Mouse (Mus musculus): ENCODE data around the gene Bsnd.
A peak's percentile ranks its signal among the peaks of the same experiment; 100 is the strongest.

Gene Bsnd

GRCm38 (mm10) chr4:106492116-106492515 is at the start of gene Bsnd:
Gene Bsnd, minus strand, starts transcription at chr4:106492283.
- no peak for DNase-seq (ENCODE audit: low spot score)

- no peak for DNase-seq (ENCODE audit: low spot score)
Measured at GRCm38 (mm10) chr4:106541491-106541890, 49.4 kb upstream of the Bsnd start.

DNA sequence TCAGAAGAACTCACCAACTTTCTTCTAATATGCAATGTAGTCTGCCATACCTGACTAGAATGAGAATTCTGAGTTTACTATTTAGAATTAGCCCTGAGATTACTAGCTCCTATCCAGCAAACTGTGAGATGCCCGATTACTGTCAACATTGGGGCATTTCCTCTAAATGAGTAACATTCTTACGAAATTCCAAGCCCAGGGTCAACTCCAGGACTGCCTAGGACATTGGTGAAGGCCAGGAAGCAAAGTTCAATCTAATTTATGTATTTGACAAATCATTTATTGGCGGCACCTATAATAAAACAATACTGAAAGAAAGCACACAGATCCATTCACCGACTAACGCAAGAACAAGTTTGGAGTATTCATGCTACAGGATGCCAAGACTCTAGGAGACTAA is 47.7 kb upstream of the Bsnd start:
- no peak for DNase-seq (ENCODE audit: low spot score)

GRCm38 (mm10) chr4:106534256-106534655 is 42.2 kb upstream of the Bsnd start:
- no peak for DNase-seq (ENCODE audit: low spot score)

- DNase-seq (ENCODE audit: low spot score), result no peak
Measured at GRCm38 (mm10) chr4:106533421-106534080, 41.5 kb upstream of the Bsnd start.

DNA sequence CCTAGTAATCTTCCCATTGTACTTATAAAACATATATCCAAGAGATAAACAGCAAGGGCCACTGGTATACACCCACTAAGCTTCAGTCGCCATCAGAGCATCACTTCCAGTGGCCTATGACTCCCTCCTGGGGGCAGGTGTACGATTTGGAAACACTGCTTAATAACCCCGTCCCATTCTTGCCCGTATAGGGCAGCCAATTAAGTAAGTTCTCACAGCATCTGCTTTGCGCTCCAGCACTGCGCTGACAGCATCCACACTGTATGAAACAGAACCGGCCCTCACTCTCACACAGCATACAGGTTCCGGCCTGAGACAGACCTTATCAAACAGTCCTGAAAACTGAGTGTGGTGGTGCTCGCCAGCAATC is 38.0 kb upstream of the Bsnd start:
- no peak for DNase-seq (ENCODE audit: low spot score)

- DNase-seq (ENCODE audit: low spot score), result peak; percentile 53
Measured at GRCm38 (mm10) chr4:106529375-106530112, 37.5 kb upstream of the Bsnd start.

DNA sequence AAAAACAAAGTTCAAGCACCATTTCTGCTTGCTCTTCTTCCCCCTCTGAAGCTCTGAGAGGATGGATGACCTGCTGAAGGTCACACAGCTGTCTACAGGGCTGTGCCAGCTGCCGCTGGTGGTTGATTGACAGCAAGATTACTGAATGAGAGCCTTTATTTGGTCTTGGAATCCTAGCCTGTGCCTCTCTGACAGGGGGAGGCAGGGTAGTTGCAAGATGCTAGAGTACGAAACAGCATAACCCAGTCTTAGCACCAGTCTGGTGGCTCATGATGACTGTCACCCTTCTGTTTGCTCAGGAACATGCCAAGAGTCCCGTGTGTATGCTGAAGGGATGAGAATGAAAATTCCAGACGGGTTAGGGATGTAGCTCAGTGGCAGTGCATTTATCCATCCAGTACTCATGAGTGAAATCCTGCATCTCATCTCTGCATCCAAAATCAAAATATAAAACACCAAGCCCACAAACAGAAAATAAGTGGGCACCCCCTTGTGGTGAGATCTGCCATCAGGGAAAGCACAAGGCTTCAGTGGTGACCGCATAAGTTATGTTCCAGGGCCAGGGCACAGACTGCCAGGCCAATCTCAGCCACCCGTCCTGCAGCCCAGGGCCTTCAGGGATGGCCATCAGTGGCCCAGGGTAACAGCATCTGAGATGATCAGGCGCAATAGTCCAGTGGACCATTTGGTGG is 35.9 kb upstream of the Bsnd start:
- DNase-seq (ENCODE audit: low spot score), result no peak

DNA sequence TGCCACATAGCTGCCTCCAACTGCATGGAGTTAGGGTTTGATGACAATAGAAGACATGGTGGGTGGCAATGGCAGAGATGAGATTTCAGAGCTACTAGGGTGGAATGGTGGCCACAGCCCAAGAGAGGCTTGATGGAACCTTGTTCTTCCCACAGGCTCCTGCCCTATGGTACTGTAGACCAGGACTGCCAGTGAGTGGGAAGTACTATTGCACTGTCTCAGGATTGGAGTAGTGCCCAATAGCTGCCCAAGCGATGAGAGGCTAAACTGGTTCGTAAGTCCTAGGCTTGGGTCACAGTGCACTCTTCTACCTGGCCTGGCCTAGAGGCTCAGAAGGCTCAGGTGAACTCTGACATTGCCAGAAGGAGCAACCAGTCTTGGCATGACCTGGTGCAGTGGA is 32.9 kb upstream of the Bsnd start:
- no peak for DNase-seq (ENCODE audit: low spot score)

DNA sequence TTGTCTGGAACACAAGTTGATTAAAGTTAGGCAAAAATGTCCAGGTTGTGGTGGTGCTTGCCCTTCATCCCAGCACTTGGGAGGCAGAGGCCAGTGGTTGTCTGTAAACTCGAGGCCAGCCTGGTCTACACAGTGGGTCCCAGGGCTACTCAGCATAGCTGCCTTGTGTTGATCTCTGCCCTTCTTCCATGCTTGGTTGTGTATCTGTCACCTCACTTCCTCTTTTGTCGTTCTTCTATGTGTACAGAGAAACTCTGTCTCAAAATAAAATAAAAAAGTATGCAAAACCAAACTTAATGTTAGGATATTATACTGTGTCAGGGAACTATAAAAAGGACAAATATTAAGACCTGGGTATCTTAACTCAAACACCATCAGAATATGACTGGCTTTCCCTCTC is 32.0 kb upstream of the Bsnd start:
- no peak for DNase-seq (ENCODE audit: low spot score)

DNA sequence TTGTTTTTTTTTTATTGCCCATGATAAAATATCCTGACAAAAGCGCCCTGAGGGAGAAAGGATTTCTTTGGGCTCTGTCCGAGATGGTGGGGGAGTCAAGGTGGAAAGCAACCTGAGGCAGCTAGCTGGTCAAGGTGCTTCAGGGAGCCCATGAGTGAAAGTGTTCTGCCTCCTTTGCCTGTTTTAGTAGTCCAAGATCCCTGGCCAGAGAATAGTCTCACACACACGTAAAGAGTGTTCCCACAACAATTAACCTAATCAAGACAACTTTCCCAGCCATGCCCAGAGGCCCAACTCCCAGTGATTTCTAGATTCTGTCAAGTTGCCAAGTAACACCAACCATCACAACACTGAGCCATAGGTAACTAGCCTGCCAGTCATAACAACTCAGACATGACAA is 30.5 kb upstream of the Bsnd start:
- DNase-seq (ENCODE audit: low spot score), result no peak

DNA sequence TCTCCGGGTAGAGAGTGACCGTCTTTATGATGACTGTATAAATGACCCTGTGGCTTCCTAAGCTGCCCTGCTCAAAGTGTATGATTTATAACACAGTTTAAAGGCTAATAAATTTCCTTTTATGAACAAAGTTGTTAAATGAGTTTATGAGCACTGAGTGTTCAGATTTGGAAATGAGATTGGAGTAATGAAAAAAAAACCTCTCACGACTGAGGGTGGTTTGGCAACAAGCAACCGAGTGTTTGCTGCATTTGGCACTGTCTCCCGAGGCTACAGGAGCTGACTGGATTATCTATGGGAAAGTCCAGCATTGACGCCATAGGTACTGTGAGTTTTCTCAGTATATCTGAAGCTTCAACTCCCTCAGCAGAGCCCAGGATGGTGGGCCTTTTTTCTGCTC is 22.5 kb upstream of the Bsnd start:
- no peak for DNase-seq (ENCODE audit: low spot score)

DNA sequence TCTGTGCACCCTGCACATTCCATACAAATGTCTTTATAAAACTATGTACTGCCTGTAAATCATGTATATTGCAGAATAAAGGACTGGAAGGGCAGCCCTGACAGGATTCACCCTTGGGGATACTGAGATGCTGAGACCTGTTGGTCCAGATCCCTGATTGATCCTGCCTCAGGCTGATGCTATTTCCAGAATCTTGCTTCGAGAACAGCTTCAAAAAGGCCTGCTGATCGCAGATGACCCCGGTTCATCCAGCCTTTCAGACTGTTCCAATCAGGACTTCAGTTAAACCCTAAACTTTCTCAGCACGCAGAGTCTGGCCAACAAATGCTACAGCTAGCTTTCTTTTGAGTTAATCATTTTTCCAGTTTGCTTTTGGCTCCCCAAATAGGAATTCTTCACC is 17.8 kb upstream of the Bsnd start:
- no peak for DNase-seq (ENCODE audit: low spot score)

DNA sequence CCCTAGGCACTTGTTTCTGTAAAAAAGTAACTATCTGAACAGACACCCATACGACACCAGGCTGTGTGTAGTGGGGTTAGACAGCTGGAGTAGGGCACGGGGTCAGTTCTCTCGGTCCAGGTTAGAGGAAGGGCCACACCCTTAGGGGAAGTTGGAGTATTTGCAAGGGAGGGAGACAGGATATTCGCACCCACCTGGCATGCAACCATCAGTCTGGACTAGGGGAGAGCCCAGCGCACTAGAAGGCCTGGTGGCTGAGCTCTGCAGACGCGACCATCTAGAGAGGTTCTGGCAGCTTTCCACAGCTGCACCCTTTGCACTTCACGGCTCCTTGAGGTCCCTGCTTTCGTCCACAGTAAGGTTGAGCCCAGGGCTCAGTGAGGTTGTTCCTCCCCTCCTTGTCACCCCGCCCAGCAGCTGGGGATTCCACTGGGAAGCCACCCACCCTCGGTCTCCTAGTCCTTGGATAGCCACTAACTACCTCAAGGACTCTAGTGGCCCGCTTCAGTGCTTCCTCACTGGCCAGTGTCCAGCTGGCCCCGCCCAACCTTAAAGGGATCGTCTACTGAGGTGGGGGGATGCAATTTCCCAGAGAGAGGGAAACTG is 13.5 kb upstream of the Bsnd start:
- no peak for DNase-seq (ENCODE audit: low spot score)

GRCm38 (mm10) chr4:106503578-106503977 is 11.5 kb upstream of the Bsnd start:
- no peak for DNase-seq (ENCODE audit: low spot score)

DNA sequence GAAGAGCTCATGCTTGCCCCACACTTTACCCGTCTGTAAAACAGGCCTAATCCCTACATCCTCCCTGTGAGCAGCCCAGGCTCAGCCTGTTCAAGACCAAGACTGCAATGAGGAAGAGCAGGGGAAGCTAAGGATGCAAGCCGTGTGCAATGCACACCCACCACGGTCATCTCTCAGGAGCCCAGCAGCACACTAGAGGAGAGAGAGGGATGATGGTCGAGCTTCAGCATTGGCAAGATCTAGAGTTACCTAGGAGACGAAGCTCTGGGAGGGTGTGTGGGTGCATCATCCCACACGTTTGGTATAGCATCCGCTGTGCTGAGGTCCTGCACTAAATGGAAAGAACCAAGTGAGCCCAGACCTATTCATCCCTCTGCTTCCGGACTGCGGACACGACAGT is 8.0 kb upstream of the Bsnd start:
- no peak for DNase-seq (ENCODE audit: low spot score)

- no peak for DNase-seq (ENCODE audit: low spot score)
Measured at GRCm38 (mm10) chr4:106498471-106498844, 6.4 kb upstream of the Bsnd start.

DNA sequence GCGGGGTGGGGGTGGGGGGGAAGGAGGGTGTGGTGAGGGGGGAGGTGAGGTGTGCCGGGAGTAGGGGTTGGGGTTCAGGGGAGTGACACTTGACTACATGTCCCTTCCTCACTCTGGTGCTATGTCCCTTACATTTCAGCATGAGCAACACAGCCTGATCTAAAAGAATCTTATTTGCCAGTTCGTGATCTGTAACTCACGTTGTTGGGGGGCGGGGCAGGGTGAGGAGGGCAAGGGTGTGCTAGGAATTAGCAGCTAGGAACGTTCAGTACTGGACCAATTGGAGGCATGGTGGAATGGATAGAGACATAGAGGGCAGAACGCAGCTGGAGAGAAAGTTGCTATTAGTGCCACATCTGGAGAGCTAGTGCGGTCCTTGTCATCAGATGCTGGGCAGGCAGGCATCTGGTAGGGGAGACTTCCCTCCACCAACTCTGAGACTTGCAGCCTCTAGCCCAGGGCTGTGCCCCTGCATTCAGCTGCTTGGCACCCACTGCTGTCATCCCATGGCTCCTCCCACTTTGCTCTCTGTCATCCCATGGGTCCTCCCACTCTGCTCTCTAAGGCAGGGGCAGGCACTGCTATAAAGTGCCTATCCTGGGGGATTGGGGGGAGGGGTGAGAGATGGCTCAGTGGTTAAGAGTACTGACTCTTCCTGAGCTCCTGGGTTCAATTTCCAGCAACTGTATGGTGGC is 5.8 kb upstream of the Bsnd start:
- no peak for DNase-seq (ENCODE audit: low spot score)

DNA sequence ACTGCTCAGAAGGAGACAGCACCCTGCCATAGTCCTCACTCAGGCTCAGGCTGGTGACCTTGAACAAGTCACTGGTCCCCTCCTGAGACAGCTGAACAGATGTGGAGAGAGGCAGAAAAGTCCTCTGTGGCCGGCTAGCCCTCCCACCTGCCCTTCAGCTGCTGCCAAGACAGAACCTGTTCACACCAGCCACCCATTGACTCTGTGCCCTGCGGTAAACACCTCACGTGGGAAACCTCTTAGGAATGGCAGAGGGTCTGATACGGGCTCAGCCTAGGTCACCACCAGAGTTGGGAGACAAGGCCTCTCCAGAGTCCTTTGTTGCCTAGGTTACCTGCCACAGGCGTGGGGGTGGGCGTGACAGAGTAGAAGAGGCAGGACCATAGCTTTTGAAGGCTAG is 4.8 kb upstream of the Bsnd start:
- DNase-seq (ENCODE audit: low spot score), result no peak

DNA sequence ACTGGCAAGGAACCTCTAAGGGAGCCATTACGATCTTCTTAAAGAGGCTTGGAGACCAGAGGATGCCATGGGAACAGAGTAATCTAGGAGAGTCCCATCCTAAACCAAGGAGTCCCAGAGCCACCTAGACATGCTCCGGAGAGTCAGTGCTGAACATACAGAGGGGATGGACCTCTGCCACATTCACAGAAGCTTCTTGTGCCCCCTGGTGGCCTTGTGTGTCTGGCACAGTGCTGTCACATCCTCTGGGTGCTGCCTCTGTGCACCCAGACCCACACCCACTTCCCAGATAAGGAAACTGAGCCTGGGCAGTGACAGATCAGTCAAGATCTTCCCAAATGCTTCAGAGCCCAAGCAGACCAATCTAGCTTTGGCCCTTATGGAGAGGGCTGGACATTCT is 1.6 kb upstream of the Bsnd start:
- DNase-seq (ENCODE audit: low spot score), result no peak

- DNase-seq (ENCODE audit: low spot score), result no peak
Measured at GRCm38 (mm10) chr4:106490620-106491019, 1.5 kb downstream of the Bsnd start.

DNA sequence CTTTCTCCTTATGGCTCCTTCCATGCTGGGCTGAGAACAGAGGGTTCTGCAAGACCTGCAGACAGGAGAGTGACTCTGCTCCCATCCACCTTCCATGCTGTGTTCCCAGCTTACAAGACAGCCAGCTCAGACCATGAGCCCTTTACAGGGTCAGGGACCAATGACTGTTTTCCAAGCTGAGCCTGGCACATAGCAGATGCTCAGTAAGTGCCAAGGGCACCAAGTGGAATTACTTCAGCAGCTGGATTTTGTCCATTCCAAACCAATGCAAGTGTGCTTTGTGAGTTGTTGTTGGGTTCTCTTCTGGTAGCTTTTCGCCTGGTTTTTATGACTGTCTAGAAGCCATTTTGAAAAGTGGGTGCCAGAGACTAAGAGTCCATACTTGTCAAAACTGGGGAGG is 8.3 kb downstream of the Bsnd start:
- no peak for DNase-seq (ENCODE audit: low spot score)

Measured in ovary, postnatal 10 days (tissue).